Mouse (Mus musculus) stomach, embryonic 16.5 days (tissue): ENCODE results near the gene Hspg2. TPM values are rescaled to one million over a fixed set of nuclear protein-coding genes. Genes with fewer than 3 reads are reported as not detected.

Experiments used
- ATAC-seq: fragments of 200-750 bp; cut with Nextera tagmentation; 2 replicates; pipeline ENCODE4 v1.8.0; 2017; ENCODE audit warnings: moderate number of reproducible peaks, moderate TSS enrichment; ENCODE audit not compliant: insufficient read depth, low FRiP score
- H3K27ac ChIP-seq: fragments of 300-500 bp; sonication (generic); 2 replicates; pipeline ENCODE4 v1.5.1; 2014; ENCODE audit warnings: low read length
- H3K27me3 ChIP-seq: fragments of 300-500 bp; sonication (generic); 2 replicates; pipeline ENCODE4 v1.6.1; 2014; ENCODE audit warnings: low read length, control low read depth, mixed read lengths; ENCODE audit not compliant: control insufficient read depth, insufficient read depth
- H3K36me3 ChIP-seq: fragments of 300-500 bp; sonication (generic); 2 replicates; pipeline ENCODE4 v1.6.1; 2014; ENCODE audit warnings: low read length; ENCODE audit not compliant: control insufficient read depth, insufficient read depth
- H3K4me1 ChIP-seq: fragments of 300-500 bp; sonication (generic); 2 replicates; pipeline ENCODE4 v1.6.1; 2014; ENCODE audit warnings: low read length, control low read depth, mixed read lengths; ENCODE audit not compliant: control insufficient read depth, insufficient read depth
- H3K4me2 ChIP-seq: fragments of 300-500 bp; sonication (generic); 2 replicates; pipeline ENCODE4 v1.6.1; 2014; ENCODE audit warnings: low read depth, low read length, mixed read lengths
- H3K4me3 ChIP-seq: fragments of 300-500 bp; sonication (generic); replicated peaks from 2 replicates; pipeline ENCODE4 v1.5.1; 2014; ENCODE audit warnings: mild to moderate bottlenecking, low read length
- H3K9ac ChIP-seq: fragments of 300-500 bp; sonication (generic); 2 replicates; pipeline ENCODE4 v1.6.1; 2014; ENCODE audit warnings: low read length
- H3K9me3 ChIP-seq: fragments of 300-500 bp; sonication (generic); replicated peaks from 2 replicates; pipeline ENCODE4 v1.6.1; 2016; ENCODE audit warnings: low read length, control low read depth; ENCODE audit not compliant: control insufficient read depth
- WGBS: fragments of 180-500 bp; shearing (Covaris S2); extraction: QIAGEN DNeasy Blood & Tissue Kit; methylation state at CpG from one replicate; pipeline ENCODE4 v1.1.7; 2014; 5-methylcytosine and 5-hydroxymethylcytosine counted together
- microRNA-seq: library from miRNA; unstranded; fragments of <30 nt; microRNA quantifications from one replicate; pipeline ENCODE4, GENCODE M21; 2016
- polyA plus RNA-seq: library from polyadenylated mRNA; unstranded; fragments of >200 nt; fragmentation: Nextera tagmentation; extraction: Ambion mirVana; gene quantifications from 2 replicates; pipeline ENCODE4 v1.2.1, GENCODE M21; 2015

The Hspg2 gene
- polyA plus RNA-seq, 1 experiment from 2014 or later = 29.5 TPM

GRCm38 (mm10) chr4:137603449-137604171 is 135.0 kb downstream of the Hspg2 start:
- Histone ChIP-seq H3K27ac (no peak overlapping the region), H3K27me3 (no peaks in the 10 kb centered on the region), H3K4me2 (no peak overlapping the region), H3K9ac (no peak overlapping the region), H3K9me3 (no peaks in the 10 kb centered on the region), H3K4me1 (peaks cover 8% of the 10 kb centered on the region; the same call in 1 of the 2 replicates), H3K4me3 (no peak overlapping the region), H3K36me3 (peaks cover 20% of the 10 kb centered on the region)
- 73% methylated on average over 11 of the region's 11 CpGs for WGBS
- no peak for ATAC-seq

GRCm38 (mm10) chr4:137607023-137607422 is 138.5 kb downstream of the Hspg2 start:
- Histone ChIP-seq H3K36me3 (peaks cover 31% of the 10 kb centered on the region), H3K9me3 (no peaks in the 10 kb centered on the region), H3K4me1 (peaks cover 15% of the 10 kb centered on the region), H3K4me3 (no peak overlapping the region), H3K27ac (no peak overlapping the region), H3K9ac (no peak overlapping the region), H3K27me3 (no peaks in the 10 kb centered on the region), H3K4me2 (no peak overlapping the region)
- WGBS = 95% methylated on average over 2 of the region's 2 CpGs
- no peak for ATAC-seq

GRCm38 (mm10) chr4:137609281-137609680 is 140.7 kb downstream of the Hspg2 start:
- ATAC-seq = no peak

GRCm38 (mm10) chr4:137609702-137610101 is 141.1 kb downstream of the Hspg2 start:
- no peak overlapping the region for H3K4me2 ChIP-seq
- H3K27me3 ChIP-seq = no peaks in the 10 kb centered on the region
- no peak overlapping the region for H3K4me3 ChIP-seq
- WGBS = 55% methylated on average over 7 of the region's 7 CpGs
- no peak for ATAC-seq
- H3K4me1 ChIP-seq = peaks cover 15% of the 10 kb centered on the region
- no peak overlapping the region for H3K9ac ChIP-seq
- peaks cover 43% of the 10 kb centered on the region for H3K36me3 ChIP-seq
- H3K9me3 ChIP-seq = no peaks in the 10 kb centered on the region
- H3K27ac ChIP-seq = peak overlapping the region; percentile 41; the same call in 1 of the 2 replicates

More at GRCm38 (mm10) chr4:137609281-137609680, 140.7 kb downstream of the Hspg2 start:
- Histone ChIP-seq H3K9ac (no peak overlapping the region), H3K4me1 (peaks cover 15% of the 10 kb centered on the region), H3K9me3 (no peaks in the 10 kb centered on the region), H3K27ac (peak overlapping the region; percentile 41; the same call in 1 of the 2 replicates), H3K27me3 (no peaks in the 10 kb centered on the region), H3K4me2 (no peak overlapping the region), H3K36me3 (peaks cover 41% of the 10 kb centered on the region), H3K4me3 (no peak overlapping the region)
- whole genome bisulfite sequencing = 35% methylated on average over 7 of the region's 7 CpGs

DNA sequence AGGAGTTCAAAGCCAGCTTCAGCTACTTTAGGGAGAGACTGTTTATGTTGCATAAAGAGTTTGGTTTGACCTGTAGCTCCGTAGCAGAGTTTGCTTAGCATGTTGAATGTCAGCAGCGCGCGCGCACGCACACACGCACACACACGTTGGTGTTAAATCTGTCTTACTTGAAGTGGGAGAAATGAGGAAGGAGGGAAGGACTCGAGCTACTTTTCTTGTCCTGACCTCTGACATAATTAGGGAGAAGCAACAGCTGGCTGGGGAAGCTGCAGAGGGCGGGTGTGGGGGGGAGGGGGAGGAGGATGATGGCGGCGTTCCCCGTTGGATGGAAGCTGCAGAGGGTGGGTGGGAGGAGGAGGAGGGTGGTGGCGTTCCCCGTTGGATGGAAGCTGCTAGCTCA is 141.7 kb downstream of the Hspg2 start:
- ATAC-seq = peak; percentile 47; the same call in 1 of the 2 replicates
- Histone ChIP-seq H3K4me3 (no peak overlapping the region), H3K36me3 (peaks cover 44% of the 10 kb centered on the region), H3K27me3 (no peaks in the 10 kb centered on the region), H3K4me2 (no peak overlapping the region), H3K9ac (no peak overlapping the region), H3K27ac (peak overlapping the region; percentile 41; the same call in 1 of the 2 replicates), H3K9me3 (no peaks in the 10 kb centered on the region), H3K4me1 (peaks cover 15% of the 10 kb centered on the region)
- 43% methylated on average over 15 of the region's 15 CpGs for WGBS

Small RNA genes lying within 50 kb of the gene (microRNA-seq; reads per million reads assigned to microRNA genes)
- gene Mir7018 = 1.7 reads per million, percentile 2 among the genes with 10 or more reads in this experiment

Other genes with a start within 250 kb of the Hspg2 start
- 8.7 and 13.7 TPM in 2 replicates for gene Wnt4, start 191.3 kb upstream of the Hspg2 start, polyA plus RNA-seq
- 710 and 730 TPM in 2 replicates for gene Cdc42, start 111.0 kb upstream of the Hspg2 start, polyA plus RNA-seq
- 0.54 and 0.83 TPM in 2 replicates for gene Cela3a, start 59.0 kb upstream of the Hspg2 start, polyA plus RNA-seq
- 406 and 529 TPM in 2 replicates for gene Cela3b, start 38.2 kb upstream of the Hspg2 start, polyA plus RNA-seq
- not detected in 2 replicates for gene 1700013G24Rik, start 15.5 kb upstream of the Hspg2 start, polyA plus RNA-seq
- gene Ldlrad2, start 105.8 kb downstream of the Hspg2 start, polyA plus RNA-seq = not detected in 2 replicates
- 55.8 and 58.3 TPM in 2 replicates for gene Usp48, start 125.0 kb downstream of the Hspg2 start, polyA plus RNA-seq
- 58.1 and 64.6 TPM in 2 replicates for gene Rap1gap, start 196.0 kb downstream of the Hspg2 start, polyA plus RNA-seq